Mouse (Mus musculus): ENCODE data around the gene E430018J23Rik.
"Not testable (repeated sequence)": the region's sequence is repeated elsewhere in the genome, so short reads cannot be mapped to it uniquely, and the experiment has no call there.

Gene E430018J23Rik

DNA sequence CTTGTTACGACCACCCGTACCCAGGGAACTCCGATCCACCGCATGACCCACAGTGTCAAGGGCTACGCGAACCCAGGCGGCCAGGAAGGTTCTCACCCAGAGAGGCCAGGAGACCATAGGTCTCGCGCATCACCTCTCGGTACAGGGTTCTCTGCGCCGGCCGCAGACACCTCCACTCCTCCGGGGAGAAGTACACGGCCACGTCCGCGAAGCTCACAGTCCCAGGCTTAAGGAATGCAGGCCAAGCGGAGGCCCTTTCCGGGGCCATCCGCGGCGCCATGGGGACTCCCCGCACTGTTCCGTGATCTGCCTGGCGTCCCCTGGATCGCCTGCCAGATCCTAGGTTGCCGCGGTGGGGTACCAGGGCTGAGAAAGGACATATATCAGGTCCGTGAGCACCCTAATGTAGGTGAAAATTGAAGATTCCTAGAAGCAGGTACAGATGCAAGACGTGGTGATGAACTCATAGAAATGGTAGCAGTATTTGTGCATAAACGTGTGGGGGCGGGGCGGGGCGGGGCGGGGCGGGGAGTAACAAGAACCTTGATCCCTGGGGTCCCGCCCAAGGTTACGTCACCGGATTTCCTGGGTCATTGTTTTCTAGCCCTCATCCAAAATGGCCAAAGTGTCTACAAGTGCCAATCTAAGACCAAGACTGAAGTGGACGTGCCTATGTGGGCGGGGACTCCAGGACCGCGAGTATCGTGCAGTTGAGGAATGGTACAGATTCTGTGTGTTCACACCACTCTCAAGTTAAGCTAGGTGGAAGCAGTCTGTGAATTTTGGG lies at the start of gene E430018J23Rik:
E430018J23Rik (minus strand) TSS at position 473 of the 787 bp plus-strand sequence.
- peak; percentile 89 for DNase-seq

DNA sequence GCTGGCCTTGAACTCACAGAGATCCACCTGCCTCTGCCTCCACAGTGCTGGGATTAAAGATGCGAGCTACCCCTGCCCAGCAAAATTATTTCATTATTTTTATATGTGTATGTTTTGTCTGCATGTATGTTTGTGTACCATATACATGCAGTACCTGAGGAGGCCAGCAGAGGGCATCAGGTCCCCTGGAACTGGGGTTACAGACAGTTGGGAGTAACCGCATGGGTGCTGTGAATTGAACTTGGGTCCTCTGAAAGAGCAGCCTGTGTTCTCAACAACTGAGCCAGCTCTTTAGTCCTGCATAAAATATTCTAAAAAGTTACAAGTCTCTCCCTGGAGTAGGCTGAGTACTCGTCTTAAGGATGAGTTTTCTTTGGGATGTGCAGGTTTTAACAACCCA lies 44.3 kb upstream of the E430018J23Rik start:
- DNase-seq, result no peak

DNA sequence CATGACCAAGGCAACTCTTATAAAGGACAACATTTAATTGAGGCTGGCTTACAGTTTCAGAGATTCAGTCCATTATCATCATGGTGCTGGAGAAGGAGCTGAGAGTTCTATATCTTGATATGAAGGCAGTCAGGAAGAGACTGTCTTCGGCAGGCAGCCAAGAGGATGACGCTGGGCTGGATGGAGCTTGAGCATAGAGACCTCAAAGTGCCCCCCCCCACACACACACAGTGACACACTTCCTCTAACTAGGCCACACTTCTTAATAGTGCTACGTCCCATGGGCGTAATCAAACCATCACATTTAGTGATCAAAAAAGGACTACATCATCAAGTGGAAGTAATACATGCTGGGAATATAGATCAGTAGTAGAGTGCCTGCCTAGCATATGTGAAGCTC lies 41.8 kb upstream of the E430018J23Rik start:
- no peak for DNase-seq

DNA sequence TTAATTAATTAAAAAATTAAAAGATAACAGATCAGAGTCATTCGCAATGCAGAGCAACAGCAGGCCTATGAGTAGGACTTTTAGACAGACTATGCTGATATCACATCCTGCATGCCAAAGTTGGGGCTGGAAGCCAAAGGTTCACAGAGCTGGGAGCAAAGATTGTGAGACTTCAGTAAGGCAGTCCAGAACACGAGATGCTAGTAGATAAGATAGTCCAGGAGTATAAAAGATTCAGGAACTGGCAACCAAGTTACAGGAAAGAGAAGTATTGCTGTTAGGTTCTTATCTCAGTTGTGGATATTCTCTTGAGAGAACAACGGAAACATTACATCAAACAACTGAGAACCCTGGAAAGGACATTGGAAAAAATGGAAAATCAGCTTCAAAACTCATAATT lies 32.9 kb upstream of the E430018J23Rik start:
- DNase-seq, result no peak

DNA sequence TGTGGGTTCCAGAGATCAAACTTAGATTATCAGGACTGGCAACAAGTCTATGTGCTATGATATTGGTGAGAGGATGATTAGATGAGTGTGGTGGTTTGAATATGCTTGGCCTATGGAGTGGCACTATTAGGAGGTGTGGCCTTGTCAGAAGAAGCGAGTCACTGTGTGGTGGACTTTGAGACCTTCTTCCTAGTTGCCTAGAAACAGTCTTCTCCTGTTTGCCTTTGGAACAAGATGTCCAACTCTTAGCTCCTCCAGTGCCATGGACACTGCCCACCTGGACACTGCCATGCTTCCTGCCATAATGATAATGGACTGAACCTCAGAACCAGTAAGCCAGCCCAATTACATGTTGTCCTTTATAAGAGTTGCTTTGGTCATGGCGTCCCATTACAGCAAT lies 32.5 kb upstream of the E430018J23Rik start:
- no peak for DNase-seq

DNA sequence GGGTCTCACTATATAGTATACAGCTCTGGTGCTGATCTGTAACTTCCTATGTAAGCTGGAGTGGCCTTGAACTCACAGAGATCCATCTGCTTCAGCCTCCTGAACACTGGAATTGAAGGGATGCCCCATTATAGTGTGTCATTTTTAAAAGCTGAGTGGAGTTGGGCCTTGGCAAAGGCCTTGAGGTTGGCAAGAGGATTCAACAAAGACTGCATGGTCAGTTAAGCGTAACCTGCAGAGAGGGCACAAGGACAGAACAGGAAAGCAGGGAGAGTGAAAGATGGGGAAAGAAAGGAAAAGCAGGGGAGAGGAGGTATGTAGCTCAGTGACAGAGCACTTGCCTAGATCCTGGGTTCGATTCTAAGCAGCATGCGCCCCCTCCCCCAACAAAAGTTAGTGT lies 31.9 kb upstream of the E430018J23Rik start:
- DNase-seq, result no peak

DNA sequence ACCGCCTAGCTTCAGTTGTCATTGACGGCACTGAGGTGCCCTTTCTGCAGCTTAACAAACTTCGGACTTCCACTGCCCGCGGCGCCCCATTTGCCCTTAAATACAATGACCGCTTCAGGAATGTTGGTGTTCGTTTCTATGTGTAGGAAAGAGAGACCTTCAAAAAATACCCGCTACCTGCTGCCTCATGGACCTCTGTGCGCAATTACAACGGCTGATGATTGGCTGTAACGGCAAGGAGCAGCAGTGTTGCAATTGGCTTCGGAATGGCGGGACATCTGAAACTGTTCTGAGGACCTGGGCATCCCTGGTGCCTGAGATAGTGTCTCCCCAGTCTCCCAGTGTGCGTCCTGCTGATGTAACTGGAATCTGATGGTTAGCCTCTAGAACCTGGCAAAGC lies 28.8 kb upstream of the E430018J23Rik start:
- DNase-seq, result peak; percentile 38

DNA sequence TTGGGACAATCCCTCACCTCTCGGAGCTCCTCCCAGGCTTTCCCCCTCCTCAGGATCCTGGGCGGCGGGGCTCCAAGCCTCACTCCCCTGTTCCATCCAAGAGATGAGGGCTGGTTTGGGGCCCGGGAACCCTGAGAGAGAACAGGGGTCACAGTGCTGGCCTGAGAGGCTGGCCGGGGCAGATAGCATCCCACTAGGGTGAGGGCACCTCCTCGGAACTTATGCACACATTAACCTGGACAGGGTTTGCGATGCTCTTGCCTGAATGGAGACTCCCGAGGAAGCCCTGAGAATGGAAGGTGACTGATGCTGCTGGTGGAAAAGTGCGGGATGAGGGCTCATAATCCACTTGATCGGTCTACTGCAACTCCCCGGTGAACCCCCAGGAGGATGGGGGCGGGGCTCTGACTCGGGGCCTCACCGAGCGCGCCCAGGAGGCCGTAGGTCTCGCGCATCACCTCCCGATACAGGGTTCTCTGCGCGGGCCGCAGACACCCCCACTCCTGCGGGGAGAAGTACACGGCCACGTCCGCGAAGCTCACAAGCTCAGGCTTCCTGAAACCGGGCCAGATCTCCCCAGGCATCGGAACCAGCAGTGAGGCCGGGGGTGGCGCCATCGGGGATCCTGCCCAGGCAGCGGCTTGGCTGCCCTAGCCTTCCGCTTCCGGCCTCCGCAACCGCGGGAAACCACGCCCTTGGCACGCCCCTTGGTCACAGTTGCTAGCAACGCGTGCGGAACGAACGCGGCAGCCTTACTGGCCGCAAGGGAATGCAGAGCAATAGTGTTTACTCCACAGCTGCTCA lies 28.2 kb upstream of the E430018J23Rik start, which contains the start of gene Zfp688:
Zfp688 (minus strand) TSS at position 681 of the 804 bp plus-strand sequence.
- peak; percentile 92 for DNase-seq

DNA sequence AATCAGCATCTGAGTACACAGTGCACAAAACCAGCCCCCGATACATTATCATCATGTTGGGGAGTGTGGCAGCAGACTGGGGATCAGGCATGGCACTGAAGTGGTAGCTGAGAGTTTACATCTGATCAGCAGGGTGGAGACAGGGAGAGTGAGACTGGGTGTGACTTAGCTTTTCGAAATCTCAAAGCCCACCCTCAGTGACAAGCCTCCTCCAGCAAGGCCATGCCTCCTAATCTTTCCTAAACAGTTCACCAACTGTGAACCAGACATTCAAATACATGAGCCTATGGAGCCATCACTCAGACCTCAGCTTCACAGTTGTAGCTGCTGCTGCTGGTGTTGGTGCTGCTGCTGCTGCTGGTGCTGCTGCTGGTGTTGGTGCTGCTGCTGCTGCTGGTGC lies 18.0 kb upstream of the E430018J23Rik start:
- no peak for DNase-seq

DNA sequence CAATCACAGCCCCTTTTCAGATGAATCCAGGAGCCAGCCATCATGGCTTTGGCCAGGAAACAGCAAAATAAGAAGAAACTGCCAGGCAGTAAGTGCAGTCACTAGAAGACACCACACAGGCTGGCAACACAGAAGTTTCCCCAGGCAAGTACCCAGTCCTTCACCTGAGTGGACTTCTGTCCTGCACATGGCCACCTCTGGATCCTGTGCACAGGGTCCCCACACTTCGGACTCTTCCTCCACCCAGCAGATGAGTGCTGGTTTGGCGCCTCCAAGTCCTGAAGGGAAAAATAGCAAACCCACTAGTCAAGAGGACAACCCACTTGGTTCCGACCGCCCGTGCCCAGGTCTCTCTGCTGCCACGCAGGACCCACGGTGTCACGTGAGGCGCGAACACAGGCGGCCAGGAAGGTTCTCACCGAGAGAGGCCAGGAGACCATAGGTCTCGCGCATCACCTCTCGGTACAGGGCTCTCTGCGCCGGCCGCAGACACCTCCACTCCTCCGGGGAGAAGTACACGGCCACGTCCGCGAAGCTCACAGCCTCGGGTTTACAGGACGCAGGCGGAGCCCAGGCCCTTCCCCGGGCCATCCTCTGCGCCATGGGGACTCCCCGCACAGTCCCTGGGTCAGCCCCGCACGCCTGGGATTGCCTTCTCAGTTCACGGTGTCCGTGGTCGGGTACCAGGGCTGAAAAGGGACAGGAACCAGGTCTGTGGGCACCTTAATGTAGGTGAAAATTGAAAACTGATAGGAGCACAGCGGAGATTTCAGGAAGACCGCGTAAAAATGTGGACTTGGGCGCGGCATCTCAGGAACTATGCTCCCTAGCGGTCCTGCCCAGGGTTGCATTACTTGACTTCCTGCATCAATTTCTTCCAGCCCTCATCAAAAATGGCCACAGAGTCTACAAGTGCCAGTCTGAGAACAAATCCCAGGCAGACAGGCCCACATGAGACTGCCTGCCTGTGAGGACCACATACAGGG lies 12.9 kb upstream of the E430018J23Rik start, which contains the start of gene Zfp764:
Zfp764 (minus strand) TSS at position 821 of the 986 bp plus-strand sequence.
- DNase-seq, result peak; percentile 74

DNA sequence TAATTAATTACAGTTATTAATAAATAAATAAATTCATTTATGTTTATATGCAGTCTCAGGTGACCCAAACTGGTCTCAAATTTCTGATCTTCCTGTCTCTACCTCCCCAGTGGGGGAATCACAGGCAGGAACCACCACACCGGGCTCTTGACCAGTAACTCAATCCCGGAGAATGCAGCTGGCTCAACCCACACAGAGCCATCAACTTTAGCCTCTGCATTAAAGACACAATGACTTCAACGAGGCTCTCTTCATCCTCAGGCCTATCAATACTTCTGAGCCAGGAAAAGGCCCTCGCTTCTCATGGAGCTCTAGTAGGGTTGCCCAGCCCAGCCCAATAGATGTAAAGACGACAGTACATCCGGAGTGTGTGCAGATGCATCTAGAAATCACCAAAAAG lies 10.7 kb upstream of the E430018J23Rik start:
- DNase-seq, result not testable (repeated sequence)

DNA sequence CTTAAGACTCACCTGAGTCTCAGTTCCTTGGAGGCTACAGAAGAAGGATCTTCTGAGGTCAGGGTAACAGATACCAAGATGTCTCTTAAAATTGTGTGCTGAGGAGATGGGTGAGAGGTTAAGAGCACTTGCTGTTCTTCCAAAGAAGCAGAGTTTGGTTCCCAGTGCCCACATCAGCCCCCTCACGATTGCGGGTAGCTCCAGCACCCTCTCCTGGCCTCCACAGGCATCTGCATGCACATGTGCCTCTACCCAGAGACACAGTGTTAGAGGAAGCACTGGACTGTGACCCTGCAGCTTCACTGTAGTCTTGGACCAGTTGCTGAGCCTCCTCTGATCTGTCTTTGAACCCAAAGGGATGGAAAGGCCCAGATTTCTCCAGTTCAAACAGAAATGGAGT lies 9.6 kb upstream of the E430018J23Rik start:
- DNase-seq, result no peak

DNA sequence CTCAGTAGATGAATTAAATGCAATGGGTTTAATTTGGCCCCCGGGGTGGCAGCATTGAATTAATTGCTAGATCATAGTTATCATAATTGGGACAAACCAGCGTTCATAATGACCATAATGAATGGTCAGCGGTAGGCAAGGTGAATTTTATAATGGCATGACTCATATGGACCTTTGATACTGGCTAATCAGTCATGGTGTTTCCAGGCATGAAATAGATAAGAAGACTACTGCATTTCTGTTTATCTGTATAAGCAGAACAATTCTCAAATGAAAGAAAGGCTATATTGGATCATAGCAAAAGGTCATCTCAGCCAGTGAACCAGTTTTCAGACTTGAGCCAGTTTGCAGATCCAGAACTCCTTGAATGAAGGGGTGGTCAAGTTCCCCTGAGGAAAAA lies 6.9 kb upstream of the E430018J23Rik start:
- no peak for DNase-seq

DNA sequence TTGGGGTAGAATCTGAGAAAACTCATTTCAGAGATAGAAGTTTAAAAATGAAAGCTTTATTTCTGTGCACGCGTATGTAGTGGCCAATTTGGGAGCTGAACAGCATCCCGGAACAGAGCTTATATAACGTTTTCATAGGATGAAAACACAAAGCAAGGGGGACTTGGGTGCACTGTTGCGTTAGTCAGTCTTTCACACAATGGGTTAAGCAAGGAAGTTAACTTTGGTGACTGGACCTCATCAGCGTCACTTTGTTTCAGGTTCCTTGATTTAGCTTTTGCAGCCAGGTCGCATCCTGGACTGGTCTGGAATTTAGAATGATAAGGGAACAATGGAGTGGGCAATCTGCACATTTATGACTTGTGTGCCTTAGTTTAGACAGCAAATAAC lies 510 bp upstream of the E430018J23Rik start:
- DNase-seq, result no peak

DNA sequence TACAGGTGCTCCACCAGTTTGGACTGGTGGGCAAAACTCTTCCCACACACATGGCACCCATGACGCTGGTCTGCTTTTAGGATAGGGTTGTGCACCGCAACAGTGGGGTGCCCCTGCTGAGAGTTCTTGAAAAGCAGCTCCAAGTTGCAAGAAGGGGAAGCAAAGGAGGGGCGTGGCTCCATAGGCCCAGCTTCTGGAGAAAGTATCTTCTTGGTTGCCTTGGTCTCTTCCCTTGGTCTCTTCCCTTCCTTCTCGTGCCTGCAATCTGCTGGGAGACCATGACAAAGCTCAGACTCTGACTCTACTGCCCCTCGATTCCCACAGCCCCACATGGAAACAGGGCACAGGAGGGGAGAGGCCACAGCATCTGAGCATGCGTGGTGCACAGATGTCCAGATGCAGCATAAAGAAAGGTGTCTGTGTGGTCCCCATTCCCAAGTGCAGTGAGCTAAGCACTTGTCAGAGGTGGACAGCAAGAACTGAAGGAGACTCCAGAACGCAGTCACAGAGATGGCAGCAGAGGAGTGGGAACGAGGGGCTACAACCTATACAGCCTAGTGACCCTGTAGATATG lies 1.1 kb downstream of the E430018J23Rik start:
- DNase-seq, result no peak

DNA sequence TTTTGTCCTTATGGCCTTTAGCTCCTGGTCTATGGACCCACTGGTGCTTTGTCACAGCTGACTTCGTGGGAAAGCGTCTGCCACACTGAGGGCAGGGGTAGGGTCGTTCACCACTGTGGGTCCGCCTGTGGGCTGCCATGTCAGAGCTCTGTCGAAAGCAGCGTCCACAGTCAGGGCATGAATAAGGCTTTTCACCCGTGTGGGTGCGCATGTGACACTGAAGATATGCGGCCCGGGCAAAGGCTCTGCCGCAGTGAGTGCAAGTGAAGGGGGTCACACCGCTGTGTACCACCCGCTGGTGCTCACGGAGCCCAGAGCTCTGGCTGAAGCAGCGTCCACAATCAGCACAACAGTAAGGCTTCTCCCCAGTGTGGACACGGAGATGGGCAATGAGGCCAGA lies 1.9 kb downstream of the E430018J23Rik start:
- no peak for DNase-seq

DNA sequence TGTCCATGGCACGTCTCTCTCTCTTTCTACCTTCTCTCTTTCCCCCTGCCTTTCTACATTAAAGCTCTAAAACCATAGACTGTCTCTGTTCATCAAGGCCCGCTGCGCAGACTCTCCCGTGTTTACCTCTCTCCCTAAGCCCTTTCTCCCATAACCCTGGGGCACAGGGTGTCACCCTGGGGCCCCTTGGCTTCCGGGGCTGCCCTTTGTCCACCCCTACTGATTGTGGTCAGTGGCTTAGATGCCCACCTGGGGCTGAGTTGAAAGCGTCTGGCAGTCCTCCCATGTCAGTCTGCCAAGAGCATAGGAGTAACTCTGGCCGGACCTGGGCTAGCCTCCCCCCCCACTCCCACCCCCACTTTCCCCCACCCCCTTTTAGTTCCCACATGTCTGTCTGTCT lies 3.1 kb downstream of the E430018J23Rik start:
- no peak for DNase-seq

DNA sequence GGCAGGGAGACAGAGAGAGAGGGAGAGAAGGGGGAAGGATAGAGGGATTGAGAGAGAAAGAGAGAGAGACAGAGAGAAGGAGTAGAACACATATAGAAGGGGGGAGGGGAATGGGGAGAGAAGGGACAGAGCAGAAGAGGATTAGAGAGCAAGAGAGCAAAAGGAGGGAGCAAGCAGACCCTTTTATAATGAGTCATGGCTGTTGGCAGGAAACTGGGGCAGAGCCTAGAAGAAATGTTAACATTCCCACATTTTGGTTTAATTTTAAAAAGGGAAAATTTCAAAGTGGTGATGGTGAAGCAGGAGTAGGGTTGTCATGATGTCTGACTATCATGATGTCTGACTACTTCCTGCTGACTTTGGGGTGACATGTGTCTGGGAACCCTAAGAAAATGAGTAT lies 5.2 kb downstream of the E430018J23Rik start:
- not testable (repeated sequence) for DNase-seq

DNA sequence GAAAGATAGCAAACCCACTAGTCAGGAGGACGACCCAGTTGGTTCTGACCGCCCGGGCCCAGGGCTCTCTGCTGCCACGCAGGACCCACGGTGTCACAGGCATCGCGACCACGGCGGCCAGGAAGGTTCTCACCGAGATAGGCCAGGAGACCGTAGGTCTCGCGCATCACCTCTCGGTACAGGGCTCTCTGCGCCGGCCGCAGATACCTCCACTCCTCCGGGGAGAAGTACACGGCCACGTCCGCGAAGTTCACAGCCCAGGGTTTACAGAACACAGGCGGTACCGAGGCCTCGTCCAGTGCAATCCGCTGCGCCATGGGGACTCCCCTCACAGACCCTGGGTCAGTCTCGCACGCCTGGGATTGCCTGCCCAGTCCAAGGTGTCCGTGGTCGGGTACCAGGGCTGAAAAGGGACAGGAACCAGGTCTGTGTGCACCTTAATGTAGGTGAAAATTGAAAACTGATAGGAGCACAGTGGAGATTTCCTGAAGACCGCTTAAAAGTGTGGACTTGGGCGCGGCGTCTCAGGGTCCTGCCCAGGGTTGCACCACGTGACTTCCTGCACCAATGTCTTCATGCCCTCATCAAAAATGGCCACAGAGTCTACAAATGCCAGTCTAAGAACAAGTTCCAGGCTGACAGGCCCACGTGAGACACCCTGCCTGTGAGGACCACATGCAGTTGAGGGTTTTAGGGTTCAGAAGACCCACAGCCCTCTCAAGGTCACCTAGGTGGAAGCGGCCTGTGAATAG lies 6.6 kb downstream of the E430018J23Rik start, which contains the start of gene 9130019O22Rik:
9130019O22Rik (minus strand) TSS at position 526 of the 752 bp plus-strand sequence.
- peak; percentile 84 for DNase-seq

DNA sequence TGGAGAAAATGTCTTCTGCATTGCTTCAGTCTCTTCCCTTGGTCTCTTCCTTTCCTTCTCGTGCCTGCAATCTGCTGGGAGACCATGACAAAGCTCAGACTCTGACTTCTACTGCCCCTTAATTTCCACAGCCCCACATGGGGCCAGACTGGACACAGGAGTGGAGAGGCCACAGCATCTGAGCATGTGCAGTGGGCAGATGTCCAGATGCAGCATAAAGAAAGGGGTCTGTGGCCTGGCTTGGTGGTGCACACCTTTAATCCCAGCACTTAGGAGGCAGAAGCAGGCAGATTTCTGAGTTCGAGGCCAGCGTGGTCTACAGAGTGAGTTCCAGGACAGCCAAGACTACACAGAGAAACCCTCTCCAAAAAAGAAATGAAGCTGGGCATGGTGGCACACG lies 7.9 kb downstream of the E430018J23Rik start:
- DNase-seq, result not testable (repeated sequence)

DNA sequence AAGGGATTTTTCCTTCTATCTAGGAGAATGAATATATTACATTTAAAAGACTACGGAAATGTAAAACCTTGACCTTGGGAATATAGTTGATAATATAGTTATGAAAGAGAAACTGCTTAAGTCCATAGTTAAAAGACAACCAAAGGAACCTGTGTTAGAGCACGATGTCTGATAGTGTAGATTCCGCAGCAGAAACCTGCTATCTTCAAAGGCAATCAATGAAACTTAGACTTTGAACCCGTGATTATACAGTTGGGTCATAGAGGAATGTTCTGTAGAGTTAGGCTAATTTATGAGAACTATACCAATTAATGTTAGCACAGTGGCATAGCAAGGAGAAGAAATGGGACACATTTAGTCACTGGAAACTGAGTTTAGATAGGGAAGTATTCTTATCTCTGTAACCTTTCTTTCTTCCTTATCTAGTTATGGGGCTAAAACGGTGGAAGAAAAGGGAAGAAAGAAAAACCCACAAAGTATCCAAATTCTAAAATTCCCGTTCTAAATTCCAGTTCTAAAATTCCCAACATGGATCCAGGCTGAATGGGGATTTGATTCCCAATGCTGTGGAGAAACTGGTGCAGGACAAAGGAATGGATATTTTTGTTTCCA lies 15.0 kb downstream of the E430018J23Rik start:
- DNase-seq, result no peak
